Mouse (Mus musculus) spleen, adult 2 months (tissue): ENCODE results near the gene Rpusd1.

Experiments
- CTCF ChIP-seq: fragments of 200-500 bp; IDR thresholded peaks from 2 replicates; pipeline ENCODE4 v1.5.1; 2011; ENCODE audit warnings: mild to moderate bottlenecking, inconsistent platforms; ENCODE audit not compliant: insufficient read depth, insufficient read length, insufficient replicate concordance; ENCODE audit errors: extremely low read depth
- POLR2A ChIP-seq: fragments of 200-500 bp; IDR thresholded peaks from 2 replicates; pipeline ENCODE4 v1.6.1; 2011; ENCODE audit warnings: low read depth, low read length, inconsistent platforms

DNA sequence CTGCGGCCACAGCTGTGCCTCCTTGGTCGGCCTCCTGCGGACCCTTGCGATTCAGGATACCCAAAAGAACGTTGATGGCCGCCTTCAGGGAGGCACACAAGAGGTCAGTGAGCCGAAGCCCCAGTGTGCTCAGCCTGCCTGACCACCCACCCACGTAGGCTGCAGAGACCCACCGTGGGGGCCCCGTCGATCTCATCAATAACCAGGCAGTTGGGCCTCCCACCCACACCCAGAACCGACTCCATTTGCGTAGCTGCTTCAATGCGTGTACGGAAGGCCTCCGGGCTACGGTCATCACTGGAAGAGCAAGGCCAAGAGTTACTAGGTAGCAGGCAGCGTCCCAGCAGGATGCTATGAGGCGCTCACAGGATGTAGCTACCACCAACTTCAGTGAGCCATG is 4.0 kb upstream of the Rpusd1 start:
- TF ChIP-seq CTCF: no peak
- TF ChIP-seq POLR2A: no peak
